Mouse (Mus musculus) embryonic facial prominence, embryonic 11.5 days (tissue): Measurements from ENCODE around the gene Agfg2. TPM values are rescaled to one million over a fixed set of nuclear protein-coding genes. Genes with fewer than 3 reads are reported as not detected.
A peak's percentile ranks its signal among the peaks of the same experiment; 100 is the strongest.

ENCODE experiments used
- ATAC-seq: fragments of 200-750 bp; cut with Nextera tagmentation; replicated peaks from 2 replicates; pipeline ENCODE4 v1.8.0; 2017; ENCODE audit warnings: low read depth; ENCODE audit not compliant: insufficient number of reproducible peaks, low FRiP score, low TSS enrichment
- DNase-seq: peaks from one replicate; pipeline ENCODE4 v3.0.0-alpha.2; 2015; ENCODE audit warnings: low spot score
- H3K27ac ChIP-seq: fragments of 300-500 bp; sonication (generic); replicated peaks from 2 replicates; pipeline ENCODE4 v1.5.1; 2014; ENCODE audit warnings: mild to moderate bottlenecking, low read depth, low read length, control low read depth
- H3K27me3 ChIP-seq: fragments of 300-500 bp; sonication (generic); 2 replicates; pipeline ENCODE4 v1.6.1; 2014; ENCODE audit warnings: mild to moderate bottlenecking, low read length, moderate library complexity, mixed read lengths; ENCODE audit not compliant: control insufficient read depth, insufficient read depth
- H3K36me3 ChIP-seq: fragments of 300-500 bp; sonication (generic); replicated peaks from 2 replicates; pipeline ENCODE4 v1.6.1; 2014; ENCODE audit warnings: low read depth, mild to moderate bottlenecking, low read length, moderate library complexity, mixed read lengths; ENCODE audit not compliant: control insufficient read depth, insufficient read depth
- H3K4me1 ChIP-seq: fragments of 300-500 bp; sonication (generic); 2 replicates; pipeline ENCODE4 v1.6.1; 2014; ENCODE audit warnings: low read length, mixed read lengths; ENCODE audit not compliant: control insufficient read depth, insufficient read depth
- H3K4me2 ChIP-seq: fragments of 300-500 bp; sonication (generic); 2 replicates; pipeline ENCODE4 v1.6.1; 2014; ENCODE audit warnings: low read depth, mild to moderate bottlenecking, control low read depth, low read length, moderate library complexity
- H3K4me3 ChIP-seq: fragments of 300-500 bp; sonication (generic); 2 replicates; pipeline ENCODE4 v1.5.1; 2014; ENCODE audit warnings: low read depth, low read length, control low read depth
- H3K9ac ChIP-seq: fragments of 300-500 bp; sonication (generic); replicated peaks from 2 replicates; pipeline ENCODE4 v1.6.1; 2014; ENCODE audit warnings: mild to moderate bottlenecking, control low read depth, low read length
- H3K9me3 ChIP-seq: fragments of 300-500 bp; sonication (generic); replicated peaks from 2 replicates; pipeline ENCODE4 v1.6.1; 2016; ENCODE audit warnings: mild to moderate bottlenecking, low read length, inconsistent platforms, mixed read lengths; ENCODE audit not compliant: control insufficient read depth
- WGBS: fragments of 180-500 bp; shearing (Covaris S2); extraction: QIAGEN DNeasy Blood & Tissue Kit; methylation state at CpG from one replicate; pipeline ENCODE4 v1.1.7; 2014; 5-methylcytosine and 5-hydroxymethylcytosine counted together
- polyA plus RNA-seq: library from polyadenylated mRNA; unstranded; fragments of >200 nt; fragmentation: Nextera tagmentation; extraction: Ambion mirVana; gene quantifications from 2 replicates; pipeline ENCODE4 v1.2.1, GENCODE M21; 2014

Gene Agfg2
- polyA plus RNA-seq, 1 experiment from 2014 or later: 11.9 TPM

DNA sequence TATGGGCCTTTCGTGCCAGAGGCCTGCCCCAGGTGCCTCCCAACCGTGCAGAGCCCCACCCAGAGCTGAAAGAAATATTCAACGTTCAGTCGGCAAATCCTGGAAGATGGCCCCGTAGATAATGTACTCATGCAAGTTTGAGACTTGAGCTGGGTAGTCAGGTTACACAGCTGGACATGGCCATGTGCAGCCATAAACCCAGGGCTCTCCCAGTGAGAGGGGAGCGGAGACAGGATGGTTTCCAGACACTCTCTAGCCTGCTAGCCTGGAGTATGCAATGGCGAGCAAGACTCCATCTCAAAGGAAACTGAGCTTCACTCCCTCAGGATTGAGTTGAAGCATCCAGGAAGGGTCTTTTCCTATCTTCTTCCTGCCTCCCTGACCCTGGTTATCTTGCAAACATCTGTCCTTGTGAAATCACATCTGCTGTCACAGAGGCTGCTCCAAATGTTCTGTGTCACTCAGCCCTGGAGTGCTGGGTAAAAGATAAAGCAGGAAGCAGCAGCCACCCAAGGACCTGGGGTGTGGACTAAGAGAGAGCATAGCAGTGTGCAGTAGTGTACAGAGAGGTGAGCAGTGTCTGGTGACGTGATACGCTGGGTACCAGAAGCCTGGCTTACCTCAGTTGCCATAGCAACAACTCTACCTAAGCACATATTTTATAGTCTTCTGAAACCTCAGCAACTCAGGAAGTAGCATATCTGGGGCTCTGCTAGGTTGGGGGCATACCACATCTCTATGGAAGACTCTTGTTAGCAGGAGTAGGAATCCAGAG is 36.5 kb downstream of the Agfg2 start:
- H3K27ac ChIP-seq: no peak overlapping the region
- peaks cover 21% of the 10 kb centered on the region for H3K27me3 ChIP-seq
- no peak overlapping the region for H3K9ac ChIP-seq
- ATAC-seq (no peak), DNase-seq (no peak)
- no peak overlapping the region for H3K4me3 ChIP-seq
- H3K4me2 ChIP-seq: no peak overlapping the region
- no peaks in the 10 kb centered on the region for H3K36me3 ChIP-seq
- 52% methylated on average over 9 of the region's 9 CpGs for whole genome bisulfite sequencing
- H3K9me3 ChIP-seq: no peaks in the 10 kb centered on the region
- H3K4me1 ChIP-seq: peaks cover 8% of the 10 kb centered on the region

DNA sequence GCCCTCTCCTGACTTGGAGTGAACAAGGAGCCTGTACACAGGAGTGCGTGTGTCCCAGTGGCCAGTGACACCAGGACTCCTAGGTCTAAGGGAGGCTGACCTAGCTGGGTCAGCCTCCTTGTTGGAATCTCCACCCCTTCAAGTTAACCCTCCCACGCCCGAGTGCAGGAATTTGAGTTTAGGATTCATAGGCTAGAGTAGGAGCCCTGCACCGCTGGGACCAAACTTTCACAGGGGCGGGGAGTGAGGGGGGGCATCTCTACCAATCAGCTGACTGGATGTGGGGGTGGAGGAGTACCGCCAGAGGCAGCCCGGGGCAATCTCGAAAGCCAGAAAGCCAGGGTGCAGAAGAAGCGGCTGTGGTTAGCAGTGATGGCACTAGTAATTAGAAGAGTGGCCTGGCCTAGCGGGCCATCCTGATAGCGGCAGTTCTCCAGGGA is 38.9 kb downstream of the Agfg2 start, which contains the start of gene Irs3:
Irs3 (minus strand) TSS at position 63 of the 440 bp plus-strand sequence.
- H3K36me3 ChIP-seq: peaks cover 7% of the 10 kb centered on the region
- peak within 1 kb of the TSS; percentile 52 for H3K4me2 ChIP-seq
- DNase-seq (peak; percentile 27), ATAC-seq (no peak)
- no peak within 1 kb of the TSS for H3K27ac ChIP-seq
- H3K9me3 ChIP-seq: no peaks in the 10 kb centered on the region
- WGBS: 12% methylated on average over 11 of the region's 11 CpGs
- peaks cover 8% of the 10 kb centered on the region for H3K4me1 ChIP-seq
- H3K4me3 ChIP-seq: peak within 1 kb of the TSS; percentile 26
- H3K9ac ChIP-seq: no peak within 1 kb of the TSS
- peaks cover 21% of the 10 kb centered on the region for H3K27me3 ChIP-seq

DNA sequence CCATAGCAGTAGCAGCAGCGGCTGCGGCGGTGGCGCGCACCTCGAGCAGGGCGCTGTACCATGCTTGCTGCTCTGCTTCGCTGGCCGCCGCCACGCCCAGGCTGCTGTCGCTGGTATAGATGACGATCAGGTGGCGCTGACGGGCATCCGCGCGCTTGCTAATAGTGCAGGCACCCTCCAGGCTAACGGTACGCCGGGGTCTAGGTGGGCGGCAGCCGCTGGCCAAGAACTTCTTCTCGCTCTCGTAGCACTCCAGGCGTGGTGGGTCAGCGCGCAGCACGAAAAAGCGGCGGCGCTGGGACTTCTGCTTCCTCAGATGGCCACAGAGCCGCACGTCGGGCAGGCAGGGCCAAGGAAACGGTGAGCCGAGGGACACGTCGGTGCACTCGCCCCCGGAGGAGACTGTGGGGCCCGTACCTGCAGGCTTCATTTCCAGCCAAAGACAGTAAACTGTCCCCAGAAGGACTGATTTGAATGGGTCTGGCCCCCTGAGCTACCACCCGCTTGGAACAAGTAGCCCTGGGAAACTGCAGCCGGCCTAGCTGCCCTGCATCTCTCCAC is 39.4 kb downstream of the Agfg2 start:
- H3K4me3 ChIP-seq: peak overlapping the region; percentile 26
- no peak overlapping the region for H3K9ac ChIP-seq
- peaks cover 21% of the 10 kb centered on the region for H3K27me3 ChIP-seq
- DNase-seq: peak; percentile 30
- peaks cover 10% of the 10 kb centered on the region for H3K36me3 ChIP-seq
- H3K27ac ChIP-seq: no peak overlapping the region
- no peak for ATAC-seq
- H3K4me2 ChIP-seq: peak overlapping the region; percentile 52
- peaks cover 8% of the 10 kb centered on the region for H3K4me1 ChIP-seq
- no peaks in the 10 kb centered on the region for H3K9me3 ChIP-seq
- WGBS: 3% methylated on average over 44 of the region's 44 CpGs

DNA sequence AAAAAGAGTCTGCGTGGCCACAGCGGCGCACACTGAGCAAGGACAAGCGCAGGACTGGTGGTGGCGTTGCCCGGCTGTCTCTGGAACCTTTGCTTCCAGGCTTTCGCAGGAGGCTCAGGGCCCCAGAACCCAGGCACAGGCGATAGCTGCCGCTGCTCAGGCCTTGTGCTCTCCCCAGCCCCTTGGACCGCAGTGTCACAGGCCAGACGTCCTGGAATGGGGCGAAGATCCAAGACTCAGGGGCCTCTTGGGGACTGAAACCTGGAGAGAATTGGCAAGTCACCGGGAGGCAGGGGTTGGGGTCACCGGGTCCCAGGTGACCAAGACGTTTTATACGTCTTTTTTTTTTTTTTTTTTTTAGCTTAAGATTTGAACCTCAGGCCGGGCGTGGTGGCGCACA is 40.0 kb downstream of the Agfg2 start:
- WGBS: 37% methylated on average over 19 of the region's 19 CpGs
- Histone ChIP-seq H3K9ac (no peak overlapping the region), H3K4me1 (peaks cover 8% of the 10 kb centered on the region), H3K9me3 (no peaks in the 10 kb centered on the region), H3K36me3 (peaks cover 10% of the 10 kb centered on the region), H3K27ac (no peak overlapping the region), H3K27me3 (peaks cover 21% of the 10 kb centered on the region), H3K4me2 (no peak overlapping the region), H3K4me3 (no peak overlapping the region)
- DNase-seq (no peak), ATAC-seq (no peak)

DNA sequence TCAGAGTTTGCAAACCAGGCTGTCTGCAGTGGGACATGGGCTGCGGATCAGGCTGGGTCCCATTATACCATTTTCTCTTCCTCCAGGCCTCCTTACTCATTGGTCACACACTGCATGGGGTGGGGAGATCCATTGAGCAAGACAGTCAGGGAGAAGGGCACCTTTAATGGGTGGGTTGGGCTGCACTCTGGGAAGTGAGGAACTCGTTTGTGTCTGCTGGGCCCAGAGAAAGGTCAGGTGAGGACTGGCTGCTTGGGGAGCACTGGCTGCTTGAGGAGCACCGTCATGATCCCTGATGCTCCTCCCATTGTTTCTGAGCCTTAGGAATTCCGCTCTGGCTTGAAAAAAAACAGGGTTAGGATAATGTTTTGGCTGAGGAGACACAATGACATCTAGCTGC is 41.6 kb downstream of the Agfg2 start:
- H3K9me3 ChIP-seq: no peaks in the 10 kb centered on the region
- H3K27me3 ChIP-seq: peaks cover 21% of the 10 kb centered on the region
- DNase-seq (no peak), ATAC-seq (no peak)
- H3K4me1 ChIP-seq: peaks cover 5% of the 10 kb centered on the region
- no peak overlapping the region for H3K9ac ChIP-seq
- H3K36me3 ChIP-seq: peaks cover 14% of the 10 kb centered on the region
- no peak overlapping the region for H3K4me3 ChIP-seq
- no peak overlapping the region for H3K27ac ChIP-seq
- WGBS: 50% methylated on average over 4 of the region's 4 CpGs
- H3K4me2 ChIP-seq: no peak overlapping the region

DNA sequence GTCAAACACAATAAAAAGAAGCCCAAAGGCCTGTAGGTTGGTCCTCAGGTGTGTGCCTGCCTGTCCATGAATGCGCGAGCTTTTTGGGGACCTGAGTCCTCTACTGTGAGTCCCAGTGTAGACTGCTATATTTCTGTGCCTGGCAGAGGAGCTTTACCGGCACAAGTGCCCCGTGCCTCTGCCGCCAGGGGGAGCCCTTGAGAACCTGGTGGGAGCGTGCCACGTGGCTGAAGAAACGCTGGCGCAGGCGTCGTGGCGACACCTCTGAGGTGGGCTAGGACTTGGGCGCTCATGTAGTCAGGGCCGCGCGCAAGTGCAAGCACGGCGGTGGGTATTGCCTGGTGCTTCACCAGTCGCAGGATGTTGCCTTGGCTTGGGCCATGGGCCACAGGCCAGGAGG is 43.5 kb downstream of the Agfg2 start, which contains the start of gene Sap25:
Sap25 (plus strand) TSS at position 281 of the 400 bp plus-strand sequence.
- DNase-seq (no peak), ATAC-seq (no peak)
- Histone ChIP-seq H3K36me3 (peaks cover 22% of the 10 kb centered on the region), H3K9ac (no peak within 1 kb of the TSS), H3K27ac (no peak within 1 kb of the TSS), H3K4me1 (peaks cover 4% of the 10 kb centered on the region), H3K27me3 (peaks cover 19% of the 10 kb centered on the region), H3K9me3 (no peaks in the 10 kb centered on the region), H3K4me3 (no peak within 1 kb of the TSS), H3K4me2 (no peak within 1 kb of the TSS)
- 82% methylated on average over 19 of the region's 19 CpGs for WGBS

DNA sequence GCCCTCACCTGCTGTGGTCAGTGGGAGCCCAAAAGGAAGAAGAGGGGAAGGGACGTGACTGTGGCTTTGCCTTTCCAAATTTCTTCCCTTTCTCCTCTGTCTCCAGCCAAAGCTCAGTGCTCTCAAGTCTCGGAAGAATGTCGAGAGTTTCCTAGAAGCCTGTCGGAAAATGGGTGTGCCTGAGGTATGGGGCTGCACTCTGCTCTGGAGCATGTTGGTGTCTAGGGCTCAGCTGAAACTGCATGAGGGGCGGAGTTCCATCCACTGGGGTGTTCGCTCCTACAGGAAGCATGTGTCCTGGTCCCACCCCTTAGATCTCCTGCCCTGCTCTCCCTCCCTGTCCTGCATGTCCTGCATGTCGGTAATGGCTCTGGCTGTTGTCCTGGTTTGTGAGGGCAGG is 45.1 kb downstream of the Agfg2 start:
- H3K27me3 ChIP-seq: peaks cover 8% of the 10 kb centered on the region
- no peak overlapping the region for H3K9ac ChIP-seq
- H3K4me2 ChIP-seq: no peak overlapping the region
- H3K9me3 ChIP-seq: no peaks in the 10 kb centered on the region
- H3K36me3 ChIP-seq: peaks cover 22% of the 10 kb centered on the region
- H3K4me1 ChIP-seq: no peaks in the 10 kb centered on the region
- no peak overlapping the region for H3K4me3 ChIP-seq
- ATAC-seq (no peak), DNase-seq (no peak)
- no peak overlapping the region for H3K27ac ChIP-seq
- WGBS: 80% methylated on average over 7 of the region's 7 CpGs

DNA sequence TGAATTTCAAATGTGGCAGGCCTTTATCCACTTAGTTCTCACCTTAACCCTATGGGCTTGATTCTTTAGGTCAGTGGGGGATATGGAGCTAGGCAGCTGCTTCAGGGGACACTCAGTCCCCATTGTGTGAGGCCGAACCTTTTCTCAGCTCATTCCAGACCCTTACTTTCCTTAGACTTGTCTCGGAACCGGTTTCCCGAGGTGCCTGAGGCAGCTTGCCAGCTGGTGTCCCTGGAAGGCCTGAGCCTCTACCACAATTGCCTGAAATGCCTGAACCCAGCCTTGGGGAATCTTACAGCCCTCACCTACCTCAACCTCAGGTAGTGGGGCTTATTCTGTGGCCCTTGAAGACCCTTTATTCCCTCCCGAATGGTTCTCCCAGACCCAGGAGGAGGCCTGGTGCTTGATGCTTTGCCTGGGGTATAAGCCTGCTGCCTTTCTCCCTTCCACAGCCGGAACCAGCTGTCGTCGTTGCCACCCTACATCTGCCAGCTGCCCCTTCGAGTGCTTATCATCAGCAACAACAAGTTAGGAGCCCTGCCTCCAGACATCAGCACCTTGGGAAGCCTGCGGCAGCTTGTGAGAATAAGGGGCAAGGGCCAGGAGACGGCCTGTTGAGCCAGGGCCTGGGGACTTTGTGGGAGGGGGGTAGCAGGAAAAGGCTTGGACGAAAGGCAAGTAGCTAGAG is 51.0 kb downstream of the Agfg2 start:
- ATAC-seq (no peak), DNase-seq (no peak)
- Histone ChIP-seq H3K27me3 (no peaks in the 10 kb centered on the region), H3K9me3 (no peaks in the 10 kb centered on the region), H3K27ac (no peak overlapping the region; the same call in 1 of the 2 replicates), H3K4me1 (peaks cover 13% of the 10 kb centered on the region), H3K36me3 (peaks cover 11% of the 10 kb centered on the region), H3K4me2 (no peak overlapping the region), H3K4me3 (no peak overlapping the region), H3K9ac (no peak overlapping the region)
- WGBS: 79% methylated on average over 12 of the region's 12 CpGs
